Mouse (Mus musculus): ENCODE measurements around the gene 2510009E07Rik. TPM values are rescaled to one million over a fixed set of nuclear protein-coding genes. Genes with fewer than 3 reads are reported as not detected.

The 2510009E07Rik gene
- total and polyA plus RNA-seq, 3 experiments: not detected

GRCm38 (mm10) chr16:21696946-21697345, 2.5 kb upstream of the 2510009E07Rik start:
- H3K4me3 ChIP-seq (replicated peaks in 1 of 3; ENCODE audit: low read depth in 2 of 3, low read length in 2 of 3, poor library complexity in 1 of 3): no peak overlapping the region
- DNase-seq (ENCODE audit: extremely low read depth): no peak
- H3K4me2 ChIP-seq (ENCODE audit: insufficient read depth, low read depth, poor library complexity, severe bottlenecking): no peak overlapping the region
- in situ Hi-C loops (cut with MboI; ENCODE audit: low pct_ligation_motif_present, low pct_unique_long_range_greater_than_20kb, low sequenced_read_pairs) (no loop called here), dilution Hi-C loops (cut with MboI; ENCODE audit: extremely low pct_ligation_motif_present, extremely low pct_unique_long_range_greater_than_20kb, low sequenced_read_pairs) (no loop called here)
- no peak overlapping the region for H3K27ac ChIP-seq (ENCODE audit: insufficient read depth, low read depth)
- peaks cover 0 to 9% of the 10 kb centered on the region in 2 experiments; a peak in 2 of 4 replicates for H3K4me1 ChIP-seq (ENCODE audit: control insufficient read depth in 1 of 2, insufficient read depth in 2 of 2)
- H3K36me3 ChIP-seq (replicated peaks in 1 of 2; ENCODE audit: control insufficient read depth in 1 of 2, insufficient read depth in 1 of 2, low read length in 1 of 2): no peaks in the 10 kb centered on the region
- no peak overlapping the region for H3K9ac ChIP-seq (ENCODE audit: insufficient read depth, low read depth)
- no peaks in the 10 kb centered on the region for H3K27me3 ChIP-seq (replicated peaks)
- H3K9me3 ChIP-seq (replicated peaks; ENCODE audit: low read length): peaks cover 27% of the 10 kb centered on the region
- TF ChIP-seq MAX (IDR thresholded peaks at IDR 0.05; ENCODE audit: low read length): no peak
- TF ChIP-seq USF1 (IDR thresholded peaks at IDR 0.05; ENCODE audit: low read depth, low read length): no peak
- TF ChIP-seq MXI1 (IDR thresholded peaks at IDR 0.05; ENCODE audit: low read depth, low read length): no peak
- no peak for TF ChIP-seq USF2 (conservative IDR thresholded peaks at IDR 0.05; ENCODE audit: low read depth, low read length)
- TF ChIP-seq MEF2A (IDR thresholded peaks at IDR 0.05; ENCODE audit: borderline replicate concordance, low read depth, low read length): no peak
- no peak for TF ChIP-seq ELF1 (IDR thresholded peaks at IDR 0.05; ENCODE audit: low read depth, low read length)
- no peak for TF ChIP-seq SMC3 (IDR thresholded peaks at IDR 0.05; ENCODE audit: low read depth, low read length)
- TF ChIP-seq CHD1 (IDR thresholded peaks at IDR 0.05; ENCODE audit: low read depth, low read length): no peak
- no peak for TF ChIP-seq E2F4 (IDR thresholded peaks at IDR 0.05; ENCODE audit: insufficient replicate concordance, low read depth, low read length)
- TF ChIP-seq MYC (IDR thresholded peaks at IDR 0.05; ENCODE audit: low read depth, low read length): no peak
- TF ChIP-seq BHLHE40 (IDR thresholded peaks at IDR 0.05; ENCODE audit: low read depth, low read length): no peak
- TF ChIP-seq TCF12 (IDR thresholded peaks at IDR 0.05; ENCODE audit: low read depth, low read length): no peak
- TF ChIP-seq KAT2A (IDR thresholded peaks at IDR 0.05; ENCODE audit: insufficient replicate concordance, low read length): no peak
- no peaks in the 10 kb centered on the region for H3K79me2 ChIP-seq (replicated peaks; ENCODE audit: control insufficient read depth, extremely low read depth, insufficient read depth, poor library complexity, severe bottlenecking)

GRCm38 (mm10) chr16:21695242-21695578, 745 bp upstream of the 2510009E07Rik start:
- Histone ChIP-seq H3K36me3 (replicated peaks in 1 of 2; ENCODE audit: control insufficient read depth in 1 of 2, insufficient read depth in 1 of 2, low read length in 1 of 2) (no peaks in the 10 kb centered on the region), H3K4me3 (replicated peaks in 1 of 3; ENCODE audit: low read depth in 2 of 3, low read length in 2 of 3, poor library complexity in 1 of 3) (no peak overlapping the region), H3K9me3 (replicated peaks; ENCODE audit: low read length) (peaks cover 15% of the 10 kb centered on the region), H3K9ac (ENCODE audit: insufficient read depth, low read depth) (no peak overlapping the region), H3K27ac (ENCODE audit: insufficient read depth, low read depth) (no peak overlapping the region), H3K4me1 (ENCODE audit: control insufficient read depth in 1 of 2, insufficient read depth in 2 of 2) (peaks cover 4 to 12% of the 10 kb centered on the region in 2 experiments; a peak in 2 of 4 replicates), H3K4me2 (ENCODE audit: insufficient read depth, low read depth, poor library complexity, severe bottlenecking) (no peak overlapping the region), H3K27me3 (replicated peaks) (no peaks in the 10 kb centered on the region), H3K79me2 (replicated peaks; ENCODE audit: control insufficient read depth, extremely low read depth, insufficient read depth, poor library complexity, severe bottlenecking) (no peaks in the 10 kb centered on the region)
- TF ChIP-seq RCOR1 (conservative IDR thresholded peaks at IDR 0.05; ENCODE audit: low read depth, low read length): no peak
- TF ChIP-seq POLR2AphosphoS2 (IDR thresholded peaks at IDR 0.05; ENCODE audit: low read depth, low read length): no peak
- TF ChIP-seq E2F4 (IDR thresholded peaks at IDR 0.05; ENCODE audit: insufficient replicate concordance, low read depth, low read length): no peak
- no peak for TF ChIP-seq ZNF384 (IDR thresholded peaks at IDR 0.05; ENCODE audit: low read depth, low read length)
- no peak for TF ChIP-seq ZMIZ1 (IDR thresholded peaks at IDR 0.05; ENCODE audit: low read depth, low read length)
- no peak for TF ChIP-seq ETS1 (conservative IDR thresholded peaks at IDR 0.05; ENCODE audit: low read depth, low read length)
- no peak for TF ChIP-seq NRF1 (IDR thresholded peaks at IDR 0.05; ENCODE audit: low read depth, low read length)
- no peak for TF ChIP-seq MEF2A (IDR thresholded peaks at IDR 0.05; ENCODE audit: borderline replicate concordance, low read depth, low read length)
- TF ChIP-seq MYC (IDR thresholded peaks at IDR 0.05; ENCODE audit: low read depth, low read length): no peak
- no peak for TF ChIP-seq JUND (conservative IDR thresholded peaks at IDR 0.05; ENCODE audit: low read depth, low read length)
- TF ChIP-seq GABPA (IDR thresholded peaks at IDR 0.05; ENCODE audit: insufficient replicate concordance, low read depth, low read length): no peak
- TF ChIP-seq TCF12 (IDR thresholded peaks at IDR 0.05; ENCODE audit: low read depth, low read length): no peak
- no peak for TF ChIP-seq SIN3A (IDR thresholded peaks at IDR 0.05; ENCODE audit: low read length)
- TF ChIP-seq UBTF (IDR thresholded peaks at IDR 0.05; ENCODE audit: low read depth, low read length): no peak
- no peak for TF ChIP-seq ZC3H11A (IDR thresholded peaks at IDR 0.05; ENCODE audit: low read depth, low read length)
- no peak for TF ChIP-seq PAX5 (IDR thresholded peaks at IDR 0.05; ENCODE audit: low read length)
- TF ChIP-seq NELFE (IDR thresholded peaks at IDR 0.05; ENCODE audit: low read depth, low read length): no peak
- TF ChIP-seq CHD2 (IDR thresholded peaks at IDR 0.05; ENCODE audit: low read length): no peak
- TF ChIP-seq JUN (IDR thresholded peaks at IDR 0.05; ENCODE audit: insufficient read depth, low read depth, low read length): no peak
- TF ChIP-seq TBP (conservative IDR thresholded peaks at IDR 0.05; ENCODE audit: low read depth, low read length): no peak
- DNase-seq (ENCODE audit: extremely low read depth): no peak
- in situ Hi-C loops (cut with MboI; ENCODE audit: low pct_ligation_motif_present, low pct_unique_long_range_greater_than_20kb, low sequenced_read_pairs) (no loop called here), dilution Hi-C loops (cut with MboI; ENCODE audit: extremely low pct_ligation_motif_present, extremely low pct_unique_long_range_greater_than_20kb, low sequenced_read_pairs) (no loop called here)
